Comparison of ENCODE assay signal across 10 mouse cellular contexts in genomic region chr13:108390565-108390964, GRCm38 (mm10). TPM values are rescaled to one million over a fixed set of nuclear protein-coding genes. Genes with fewer than 3 reads are reported as not detected.
DNase-seq lines count a peak whose midpoint lies in the region; ATAC-seq and TF ChIP-seq lines count a peak whose summit lies in the region.
"Had no signal": no experiment of that assay in that cellular context is flagged by ENCODE, and none has a peak within 500 bp of the region (broad histone marks: within the 10 kb centered on the region; RNA-seq: fewer than 3 reads in every experiment).

No protein-coding gene starts in this region.

- no peak overlapping the region for H3K27ac ChIP-seq in thymus, adult 2 months (ENCODE audit: control insufficient read depth, insufficient read depth, low read length)
- H3K27ac ChIP-seq in forebrain, embryonic 14.5 days (ENCODE audit: low read depth, low read length), result no peak overlapping the region
- no peak overlapping the region for H3K27ac ChIP-seq in kidney, adult 2 months (ENCODE audit: insufficient read depth, low read depth, low read length)
- no peak overlapping the region for H3K27ac ChIP-seq in limb, embryonic 14.5 days (replicated peaks; ENCODE audit: low read depth, low read length)
- H3K27ac ChIP-seq: heart, embryonic 13.5 days; stomach, embryonic 15.5 days had no signal

- no peaks in the 10 kb centered on the region for H3K27me3 ChIP-seq in thymus, adult 2 months (ENCODE audit: control insufficient read depth, insufficient read depth, low read length)
- H3K27me3 ChIP-seq in forebrain, embryonic 14.5 days (replicated peaks; ENCODE audit: control insufficient read depth, insufficient read depth, low read length), result no peaks in the 10 kb centered on the region
- H3K27me3 ChIP-seq in kidney, adult 2 months (replicated peaks; ENCODE audit: control insufficient read depth, insufficient read depth, low read length), result no peaks in the 10 kb centered on the region
- H3K27me3 ChIP-seq in limb, embryonic 14.5 days (ENCODE audit: control insufficient read depth, insufficient read depth, low read length), result no peaks in the 10 kb centered on the region
- H3K27me3 ChIP-seq: heart, embryonic 13.5 days; stomach, embryonic 15.5 days had no signal

- no peak overlapping the region for H3K9ac ChIP-seq in forebrain, embryonic 14.5 days (ENCODE audit: low read length)
- no peak overlapping the region for H3K9ac ChIP-seq in limb, embryonic 14.5 days (ENCODE audit: low read depth, low read length, severe bottlenecking)
- H3K9ac ChIP-seq: heart, embryonic 13.5 days; stomach, embryonic 15.5 days had no signal

- WGBS in thymus, adult 2 months, result 0% methylated on average over 1 of the region's 1 CpGs
- 12% methylated on average over 1 of the region's 1 CpGs for WGBS in forebrain, embryonic 14.5 days
- WGBS in kidney, adult 2 months, result 0% methylated on average over 1 of the region's 1 CpGs
- WGBS in limb, embryonic 14.5 days, result 12% methylated on average over 1 of the region's 1 CpGs

- no peak overlapping the region for H3K4me3 ChIP-seq in thymus, adult 2 months (ENCODE audit: control insufficient read depth, insufficient read depth, low read length)
- H3K4me3 ChIP-seq in forebrain, embryonic 14.5 days (ENCODE audit: low read depth, low read length), result no peak overlapping the region
- no peak overlapping the region for H3K4me3 ChIP-seq in kidney, adult 2 months (ENCODE audit: insufficient read depth, low read depth, low read length)
- no peak overlapping the region for H3K4me3 ChIP-seq in limb, embryonic 14.5 days (replicated peaks; ENCODE audit: low read length)
- H3K4me3 ChIP-seq: heart, embryonic 13.5 days; stomach, embryonic 15.5 days had no signal

- H3K4me2 ChIP-seq in forebrain, embryonic 14.5 days (ENCODE audit: low read length), result no peak overlapping the region
- no peak overlapping the region for H3K4me2 ChIP-seq in limb, embryonic 14.5 days (replicated peaks; ENCODE audit: low read depth, low read length, severe bottlenecking)
- H3K4me2 ChIP-seq: heart, embryonic 13.5 days; stomach, embryonic 15.5 days had no signal

- ATAC-seq in forebrain, embryonic 14.5 days, result peak; percentile 72
- no peak; the same call in 1 of the 2 replicates for ATAC-seq in limb, embryonic 14.5 days (ENCODE audit: low FRiP score, low read depth)

- peaks cover 21% of the 10 kb centered on the region for H3K36me3 ChIP-seq in thymus, adult 2 months (ENCODE audit: control insufficient read depth, insufficient read depth, low read length)
- 0 out of 2 replicates have a peak, but pooled peaks cover 3% of the 10 kb centered on the region for H3K36me3 ChIP-seq in forebrain, embryonic 14.5 days (ENCODE audit: control insufficient read depth, insufficient read depth, low read length)
- no peaks in the 10 kb centered on the region for H3K36me3 ChIP-seq in kidney, adult 2 months (ENCODE audit: control insufficient read depth, insufficient read depth, low read length)
- H3K36me3 ChIP-seq in limb, embryonic 14.5 days (ENCODE audit: control insufficient read depth, insufficient read depth, low read length), result 0 out of 2 replicates have a peak, but pooled peaks cover 3% of the 10 kb centered on the region
- H3K36me3 ChIP-seq: heart, embryonic 13.5 days; stomach, embryonic 15.5 days had no signal

- no peak for TF ChIP-seq CTCF in thymus, adult 2 months (IDR thresholded peaks at IDR 0.05; ENCODE audit: borderline replicate concordance, control insufficient read depth, extremely low read depth, insufficient read depth, low read length, poor library complexity)
- TF ChIP-seq CTCF in kidney, adult 2 months (conservative IDR thresholded peaks at IDR 0.05; ENCODE audit: insufficient read depth, insufficient read length, low read depth, low read length), result peak; percentile 86

- H3K4me1 ChIP-seq in thymus, adult 2 months (replicated peaks; ENCODE audit: control insufficient read depth, insufficient read depth, low read length), result no peaks in the 10 kb centered on the region
- no peaks in the 10 kb centered on the region for H3K4me1 ChIP-seq in forebrain, embryonic 14.5 days (ENCODE audit: control insufficient read depth, insufficient read depth, low read length)
- no peaks in the 10 kb centered on the region for H3K4me1 ChIP-seq in kidney, adult 2 months (ENCODE audit: control insufficient read depth, insufficient read depth, low read length)
- H3K4me1 ChIP-seq in limb, embryonic 14.5 days (ENCODE audit: control insufficient read depth, insufficient read depth, low read length), result no peaks in the 10 kb centered on the region
- H3K4me1 ChIP-seq: stomach, embryonic 15.5 days had no signal

- no peak for TF ChIP-seq POLR2A in thymus, adult 2 months (IDR thresholded peaks at IDR 0.05; ENCODE audit: control insufficient read depth, extremely low read depth, insufficient read depth, low read length, poor library complexity)
- no peak for TF ChIP-seq POLR2A in kidney, adult 2 months (IDR thresholded peaks at IDR 0.05; ENCODE audit: low read depth, low read length)
- no peak for TF ChIP-seq POLR2A in limb, embryonic 14.5 days (IDR thresholded peaks at IDR 0.05; ENCODE audit: borderline replicate concordance, extremely low read depth, insufficient read depth, insufficient read length)

- intact Hi-C loops in gastrocnemius, postnatal 36 days (cut with DNase I), result no loop called here

- DNase-seq in thymus, adult 2 months, result peak; percentile 33
- DNase-seq in thymus, adult 18-20 months, result no peak
- peak; percentile 66 for DNase-seq in adipocyte (ENCODE audit: low spot score)
- DNase-seq in forebrain, embryonic 14.5 days (ENCODE audit: low spot score), result peak; percentile 67
- peak; percentile 52 for DNase-seq in kidney, adult 2 months
- peak; percentile 20 for DNase-seq in limb, embryonic 14.5 days (ENCODE audit: low spot score)
- peak; percentile 44 to 58 for DNase-seq in natural killer cell, adult 2 months (ENCODE audit: low spot score in 2 of 2)
- no peak for DNase-seq in gastrocnemius, postnatal 36 days

- H3K9me3 ChIP-seq in forebrain, embryonic 14.5 days (replicated peaks; ENCODE audit: control insufficient read depth, low read length), result no peaks in the 10 kb centered on the region
- H3K9me3 ChIP-seq in limb, embryonic 14.5 days (ENCODE audit: control insufficient read depth, low read length), result no peaks in the 10 kb centered on the region
- H3K9me3 ChIP-seq: heart, embryonic 13.5 days; stomach, embryonic 15.5 days had no signal

RNA-seq across cellular contexts. Expression of gene Pde4d, which starts 59.2 kb away (rescaled TPM):
- polyA plus RNA-seq in thymus, adult 2 months (2012; rRNA removed), result 35.2 and 45.6 TPM in 2 replicates
- polyA plus RNA-seq in forebrain, embryonic 14.5 days (2014; fragmentation: Nextera tagmentation; extraction: Ambion mirVana), result 13.7 and 17.2 TPM in 2 replicates
- 18.3 and 20.0 TPM in 2 replicates for polyA plus RNA-seq in kidney, adult 2 months (2012; rRNA removed)
- 11.7 and 13.0 TPM in 2 replicates for polyA plus RNA-seq in limb, embryonic 14.5 days (2012; rRNA removed)
- 14.6 and 17.3 TPM in 2 replicates for polyA plus RNA-seq in limb, embryonic 14.5 days (2014; fragmentation: Nextera tagmentation; extraction: Ambion mirVana)
- total RNA-seq in gastrocnemius, postnatal 36 days (2021), result 100 to 1,000 TPM; 190 to 235 TPM

Comparison
In these comparisons a context has a peak if more than half of its experiments do, and no peak if none do; other contexts are left out.
1. DNase-seq: peak in thymus, adult 2 months (single experiment), adipocyte (single experiment), forebrain, embryonic 14.5 days (single experiment), kidney, adult 2 months (single experiment), limb, embryonic 14.5 days (single experiment) and natural killer cell, adult 2 months (2 of 2); none in thymus, adult 18-20 months (0 of 2) and gastrocnemius, postnatal 36 days (0 of 2).